Mouse (Mus musculus): ENCODE measurements around the gene Tmprss3. TPM values are rescaled to one million over a fixed set of nuclear protein-coding genes. Genes with fewer than 3 reads are reported as not detected.

Tmprss3 gene
- polyA plus RNA-seq, 1 experiment from 2014 or later, result 0.16 TPM

GRCm38 (mm10) chr17:31226931-31227330 lies 28.2 kb upstream of the Tmprss3 start:
- no peak overlapping the region for H3K4me2 ChIP-seq
- no peaks in the 10 kb centered on the region for H3K9me3 ChIP-seq (ENCODE audit: control insufficient read depth, low read length)
- ATAC-seq (ENCODE audit: low FRiP score) (no peak), DNase-seq (ENCODE audit: low spot score, missing footprints) (no peak)
- 83% methylated on average over 7 of the region's 7 CpGs for WGBS
- H3K27me3 ChIP-seq (ENCODE audit: control insufficient read depth, insufficient read depth, low read length), result no peaks in the 10 kb centered on the region
- no peak overlapping the region for H3K4me3 ChIP-seq (ENCODE audit: low read depth, low read length)
- no peak overlapping the region for H3K27ac ChIP-seq (ENCODE audit: low read depth, low read length)
- H3K4me1 ChIP-seq (ENCODE audit: control insufficient read depth, insufficient read depth, low read length), result no peaks in the 10 kb centered on the region; the same call in 1 of the 2 replicates
- H3K36me3 ChIP-seq (ENCODE audit: control insufficient read depth, insufficient read depth, low read length), result no peaks in the 10 kb centered on the region
- H3K9ac ChIP-seq (ENCODE audit: low read length), result no peak overlapping the region

GRCm38 (mm10) chr17:31226368-31226767 lies 27.6 kb upstream of the Tmprss3 start:
- H3K36me3 ChIP-seq (ENCODE audit: control insufficient read depth, insufficient read depth, low read length), result no peaks in the 10 kb centered on the region
- no peak overlapping the region for H3K4me2 ChIP-seq
- 75% methylated on average over 3 of the region's 3 CpGs for WGBS

GRCm38 (mm10) chr17:31224591-31224990 lies 25.8 kb upstream of the Tmprss3 start:
- no peak for DNase-seq (ENCODE audit: low spot score, missing footprints)
- 85% methylated on average over 8 of the region's 8 CpGs for WGBS

More at GRCm38 (mm10) chr17:31226368-31226767, 27.6 kb upstream of the Tmprss3 start:
- Histone ChIP-seq H3K27me3 (ENCODE audit: control insufficient read depth, insufficient read depth, low read length) (no peaks in the 10 kb centered on the region), H3K4me3 (ENCODE audit: low read depth, low read length) (no peak overlapping the region), H3K27ac (ENCODE audit: low read depth, low read length) (no peak overlapping the region), H3K9ac (ENCODE audit: low read length) (no peak overlapping the region), H3K4me1 (ENCODE audit: control insufficient read depth, insufficient read depth, low read length) (no peaks in the 10 kb centered on the region), H3K9me3 (ENCODE audit: control insufficient read depth, low read length) (no peaks in the 10 kb centered on the region)
- ATAC-seq (ENCODE audit: low FRiP score) (no peak), DNase-seq (ENCODE audit: low spot score, missing footprints) (no peak)

GRCm38 (mm10) chr17:31223835-31224234 lies 25.1 kb upstream of the Tmprss3 start:
- no peaks in the 10 kb centered on the region for H3K9me3 ChIP-seq (ENCODE audit: control insufficient read depth, low read length)
- H3K4me1 ChIP-seq (ENCODE audit: control insufficient read depth, insufficient read depth, low read length), result no peaks in the 10 kb centered on the region
- no peak for DNase-seq (ENCODE audit: low spot score, missing footprints)
- H3K36me3 ChIP-seq (ENCODE audit: control insufficient read depth, insufficient read depth, low read length), result no peaks in the 10 kb centered on the region
- H3K4me3 ChIP-seq (ENCODE audit: low read depth, low read length), result no peak overlapping the region
- WGBS, result 76% methylated on average over 7 of the region's 7 CpGs
- ATAC-seq (ENCODE audit: low FRiP score), result no peak
- no peak overlapping the region for H3K9ac ChIP-seq (ENCODE audit: low read length)
- H3K4me2 ChIP-seq, result no peak overlapping the region
- H3K27ac ChIP-seq (ENCODE audit: low read depth, low read length), result no peak overlapping the region
- no peaks in the 10 kb centered on the region for H3K27me3 ChIP-seq (ENCODE audit: control insufficient read depth, insufficient read depth, low read length)

More at GRCm38 (mm10) chr17:31224591-31224990, 25.8 kb upstream of the Tmprss3 start:
- no peak for ATAC-seq (ENCODE audit: low FRiP score)
- H3K4me2 ChIP-seq, result no peak overlapping the region
- no peak overlapping the region for H3K9ac ChIP-seq (ENCODE audit: low read length)
- no peaks in the 10 kb centered on the region for H3K9me3 ChIP-seq (ENCODE audit: control insufficient read depth, low read length)
- H3K27me3 ChIP-seq (ENCODE audit: control insufficient read depth, insufficient read depth, low read length), result no peaks in the 10 kb centered on the region
- no peak overlapping the region for H3K27ac ChIP-seq (ENCODE audit: low read depth, low read length)
- no peaks in the 10 kb centered on the region for H3K36me3 ChIP-seq (ENCODE audit: control insufficient read depth, insufficient read depth, low read length)
- H3K4me1 ChIP-seq (ENCODE audit: control insufficient read depth, insufficient read depth, low read length), result no peaks in the 10 kb centered on the region
- no peak overlapping the region for H3K4me3 ChIP-seq (ENCODE audit: low read depth, low read length)

GRCm38 (mm10) chr17:31222810-31223310 lies 24.1 kb upstream of the Tmprss3 start:
- Histone ChIP-seq H3K27me3 (ENCODE audit: control insufficient read depth, insufficient read depth, low read length) (no peaks in the 10 kb centered on the region), H3K9me3 (ENCODE audit: control insufficient read depth, low read length) (no peaks in the 10 kb centered on the region), H3K4me2 (no peak overlapping the region), H3K4me3 (ENCODE audit: low read depth, low read length) (no peak overlapping the region), H3K36me3 (ENCODE audit: control insufficient read depth, insufficient read depth, low read length) (no peaks in the 10 kb centered on the region), H3K9ac (ENCODE audit: low read length) (no peak overlapping the region), H3K27ac (ENCODE audit: low read depth, low read length) (no peak overlapping the region), H3K4me1 (ENCODE audit: control insufficient read depth, insufficient read depth, low read length) (no peaks in the 10 kb centered on the region)
- DNase-seq (ENCODE audit: low spot score, missing footprints) (no peak), ATAC-seq (ENCODE audit: low FRiP score) (no peak)
- 88% methylated on average over 4 of the region's 4 CpGs for WGBS

GRCm38 (mm10) chr17:31216068-31216955 lies 17.5 kb upstream of the Tmprss3 start:
- H3K4me3 ChIP-seq (ENCODE audit: low read depth, low read length), result no peak overlapping the region
- H3K27me3 ChIP-seq (ENCODE audit: control insufficient read depth, insufficient read depth, low read length), result no peaks in the 10 kb centered on the region
- H3K4me2 ChIP-seq, result no peak overlapping the region
- no peaks in the 10 kb centered on the region for H3K9me3 ChIP-seq (ENCODE audit: control insufficient read depth, low read length)
- H3K9ac ChIP-seq (ENCODE audit: low read length), result no peak overlapping the region
- WGBS, result 55% methylated on average over 5 of the region's 5 CpGs
- H3K27ac ChIP-seq (ENCODE audit: low read depth, low read length), result no peak overlapping the region
- no peaks in the 10 kb centered on the region for H3K36me3 ChIP-seq (ENCODE audit: control insufficient read depth, insufficient read depth, low read length)
- ATAC-seq (ENCODE audit: low FRiP score) (no peak), DNase-seq (ENCODE audit: low spot score, missing footprints) (no peak)
- H3K4me1 ChIP-seq (ENCODE audit: control insufficient read depth, insufficient read depth, low read length), result no peaks in the 10 kb centered on the region

- ATAC-seq (ENCODE audit: low FRiP score) (no peak), DNase-seq (ENCODE audit: low spot score, missing footprints) (no peak)
- Histone ChIP-seq H3K27me3 (ENCODE audit: control insufficient read depth, insufficient read depth, low read length) (no peaks in the 10 kb centered on the region), H3K4me3 (ENCODE audit: low read depth, low read length) (no peak overlapping the region), H3K9me3 (ENCODE audit: control insufficient read depth, low read length) (no peaks in the 10 kb centered on the region), H3K4me2 (no peak overlapping the region), H3K9ac (ENCODE audit: low read length) (no peak overlapping the region), H3K4me1 (ENCODE audit: control insufficient read depth, insufficient read depth, low read length) (no peaks in the 10 kb centered on the region), H3K36me3 (ENCODE audit: control insufficient read depth, insufficient read depth, low read length) (no peaks in the 10 kb centered on the region), H3K27ac (ENCODE audit: low read depth, low read length) (no peak overlapping the region)
- 86% methylated on average over 6 of the region's 6 CpGs for WGBS
Observed at GRCm38 (mm10) chr17:31211881-31212280, 13.1 kb upstream of the Tmprss3 start.

- no peaks in the 10 kb centered on the region for H3K9me3 ChIP-seq (ENCODE audit: control insufficient read depth, low read length)
- DNase-seq (ENCODE audit: low spot score, missing footprints), result no peak
- no peak for ATAC-seq (ENCODE audit: low FRiP score)
- no peaks in the 10 kb centered on the region for H3K36me3 ChIP-seq (ENCODE audit: control insufficient read depth, insufficient read depth, low read length)
- H3K27me3 ChIP-seq (ENCODE audit: control insufficient read depth, insufficient read depth, low read length), result no peaks in the 10 kb centered on the region
- no peak overlapping the region for H3K9ac ChIP-seq (ENCODE audit: low read length)
- H3K4me3 ChIP-seq (ENCODE audit: low read depth, low read length), result no peak overlapping the region
- no peaks in the 10 kb centered on the region for H3K4me1 ChIP-seq (ENCODE audit: control insufficient read depth, insufficient read depth, low read length)
- WGBS, result 90% methylated on average over 7 of the region's 7 CpGs
- H3K27ac ChIP-seq (ENCODE audit: low read depth, low read length), result no peak overlapping the region
- no peak overlapping the region for H3K4me2 ChIP-seq
Observed at GRCm38 (mm10) chr17:31210299-31210698, 11.5 kb upstream of the Tmprss3 start.

- no peak overlapping the region for H3K4me3 ChIP-seq (ENCODE audit: low read depth, low read length)
- no peak overlapping the region for H3K27ac ChIP-seq (ENCODE audit: low read depth, low read length)
- ATAC-seq (ENCODE audit: low FRiP score), result no peak
- no peak overlapping the region for H3K9ac ChIP-seq (ENCODE audit: low read length)
- 90% methylated on average over 11 of the region's 11 CpGs for WGBS
- H3K4me1 ChIP-seq (ENCODE audit: control insufficient read depth, insufficient read depth, low read length), result no peaks in the 10 kb centered on the region
- no peaks in the 10 kb centered on the region for H3K36me3 ChIP-seq (ENCODE audit: control insufficient read depth, insufficient read depth, low read length)
- no peaks in the 10 kb centered on the region for H3K27me3 ChIP-seq (ENCODE audit: control insufficient read depth, insufficient read depth, low read length)
- no peak for DNase-seq (ENCODE audit: low spot score, missing footprints)
- no peak overlapping the region for H3K4me2 ChIP-seq
- no peaks in the 10 kb centered on the region for H3K9me3 ChIP-seq (ENCODE audit: control insufficient read depth, low read length)
Observed at GRCm38 (mm10) chr17:31209376-31209930, 10.7 kb upstream of the Tmprss3 start.

Measured in midbrain, embryonic 11.5 days (tissue).